Mouse (Mus musculus) Patski (cell line): Measurements from ENCODE around the gene Med13. TPM values are rescaled to one million over a fixed set of nuclear protein-coding genes. Genes with fewer than 3 reads are reported as not detected.
"Not testable (repeated sequence)": the region's sequence is repeated elsewhere in the genome, so short reads cannot be mapped to it uniquely, and the experiment has no call there.

ENCODE experiments used
- ATAC-seq: fragments of 100-300 bp; one replicate; pipeline ENCODE4 v1.8.0; 2021
- CTCF ChIA-PET: fragments of 350-600 bp; sonication (Branson Sonifier 250); formaldehyde crosslinking; loops from one replicate; lab custom pipeline; 2022; ENCODE audit warnings: inconsistent platforms; lab: Charles Lee
- POLR2A ChIA-PET: fragments of 350-600 bp; sonication (Branson Sonifier 250); formaldehyde crosslinking; loops from one replicate; lab custom pipeline; 2022; ENCODE audit warnings: antibody characterized with exemption, inconsistent platforms; lab: Charles Lee
- DNase-seq: peaks from one replicate; pipeline ENCODE4 v3.0.0-alpha.2; 2011; ENCODE audit warnings: low read depth, low spot score
- H3K27me3 ChIP-seq: fragments of 371-371 bp; one replicate; pipeline ENCODE4 v1.5.1; 2021
- CTCF ChIP-seq: fragments of 100-300 bp; IDR thresholded peaks from one replicate; pipeline ENCODE4 v1.5.1; 2021
- in situ Hi-C: fragments of 300-500 bp; cut with MboI; formaldehyde crosslinking; loops from 3 replicates; pipeline ENCODE4 v1.11.1; 2018; ENCODE audit warnings: low pct_unique_long_range_greater_than_20kb, mixed read lengths
- polyA plus RNA-seq: library from polyadenylated mRNA; unstranded; gene quantifications from one replicate; pipeline ENCODE4 v1.2.3, GENCODE M21; 2021

Gene Med13
- polyA plus RNA-seq, 1 experiment from 2014 or later, result 27.4 TPM

- no peak for ATAC-seq
- CTCF ChIA-PET, result interaction anchor here (1.0 to 1.5 kb wide), 2 partner anchors 13 to 28 kb away, joined by 4 to 7 read pairs; no protein-coding TSS in a partner anchor
- DNase-seq, result no peak
- TF ChIP-seq CTCF, result no peak
- no peaks in the 10 kb centered on the region for H3K27me3 ChIP-seq
- in situ Hi-C loops, result no loop called here
- POLR2A ChIA-PET, result interaction anchor here (0.9 kb wide), 1 partner anchor 132 kb away, joined by 3 read pairs; no protein-coding TSS in a partner anchor
These were observed 33.2 kb downstream of the Med13 start for GRCm38 (mm10) chr11:86324251-86324650.

- in situ Hi-C loops, POLR2A ChIA-PET, ATAC-seq, DNase-seq, H3K27me3 ChIP-seq: not testable (repeated sequence)
- CTCF ChIA-PET, result interaction anchor here (1.0 kb wide), 1 partner anchor 13 kb away, joined by 3 read pairs; no protein-coding TSS in a partner anchor
- peak; percentile 61 for TF ChIP-seq CTCF
These were observed 42.4 kb downstream of the Med13 start for GRCm38 (mm10) chr11:86314992-86315391.

- ATAC-seq (no peak), DNase-seq (no peak)
- CTCF ChIA-PET, result interaction anchor here (1.3 kb wide), 1 partner anchor 28 kb away, joined by 3 read pairs; no protein-coding TSS in a partner anchor
- no peaks in the 10 kb centered on the region for H3K27me3 ChIP-seq
- in situ Hi-C loops, result no loop called here
- no peak for TF ChIP-seq CTCF
- POLR2A ChIA-PET, result no interaction called here
These were observed 47.1 kb downstream of the Med13 start for GRCm38 (mm10) chr11:86310280-86310679.

GRCm38 (mm10) chr11:86292201-86292600 lies 65.2 kb downstream of the Med13 start:
- CTCF ChIA-PET, POLR2A ChIA-PET, DNase-seq, in situ Hi-C loops, ATAC-seq, H3K27me3 ChIP-seq: not testable (repeated sequence)

- CTCF ChIA-PET, result no interaction called here
- in situ Hi-C loops, result no loop called here
- DNase-seq (no peak), ATAC-seq (no peak)
- POLR2A ChIA-PET, result no interaction called here
- no peaks in the 10 kb centered on the region for H3K27me3 ChIP-seq
- no peak for TF ChIP-seq CTCF
These were observed 65.7 kb downstream of the Med13 start for GRCm38 (mm10) chr11:86291714-86292113.

GRCm38 (mm10) chr11:86285729-86286128 lies 71.7 kb downstream of the Med13 start:
- in situ Hi-C loops, result no loop called here
- H3K27me3 ChIP-seq, result no peaks in the 10 kb centered on the region
- TF ChIP-seq CTCF, result no peak
- DNase-seq (no peak), ATAC-seq (no peak)
- POLR2A ChIA-PET, result interaction anchor here (0.5 kb wide), 1 partner anchor 25 kb away, joined by 4 read pairs; no protein-coding TSS in a partner anchor
- CTCF ChIA-PET, result no interaction called here

- POLR2A ChIA-PET, result interaction anchor here (0.7 kb wide), 1 partner anchor 201 kb away, joined by 3 read pairs; no protein-coding TSS in a partner anchor
- no peak for TF ChIP-seq CTCF
- ATAC-seq (no peak), DNase-seq (no peak)
- CTCF ChIA-PET, result interaction anchor here (1.1 kb wide), 1 partner anchor 11 kb away, joined by 3 read pairs; no protein-coding TSS in a partner anchor
- no peaks in the 10 kb centered on the region for H3K27me3 ChIP-seq
- in situ Hi-C loops, result no loop called here
These were observed 78.8 kb downstream of the Med13 start for GRCm38 (mm10) chr11:86278442-86279102.

GRCm38 (mm10) chr11:86257460-86258076 lies 99.8 kb downstream of the Med13 start, which contains the start of gene Ints2:
Ints2 (minus strand) TSS chr11:86257575.
- ATAC-seq (peak; percentile 73), DNase-seq (peak; percentile 71)

GRCm38 (mm10) chr11:86257054-86257453 lies 100.3 kb downstream of the Med13 start:
- ChIA-PET CTCF (interaction anchor here (1.7 kb wide), 1 partner anchor 30 kb away, joined by 4 read pairs; no protein-coding TSS in a partner anchor), POLR2A (interaction anchor here (0.6 to 1.5 kb wide), 3 partner anchors 10 to 18 kb away, joined by 3 to 9 read pairs (median 4); no protein-coding TSS in a partner anchor)
- ATAC-seq, result no peak
- no peak for DNase-seq
- TF ChIP-seq CTCF, result no peak
- H3K27me3 ChIP-seq, result no peaks in the 10 kb centered on the region
- in situ Hi-C loops, result no loop called here

More at GRCm38 (mm10) chr11:86257460-86258076, 99.8 kb downstream of the Med13 start, which contains the start of gene Ints2:
- POLR2A ChIA-PET, result interaction anchor here (0.6 to 1.5 kb wide), 2 partner anchors 9 to 10 kb away, joined by 3 to 9 read pairs; no protein-coding TSS in a partner anchor
- H3K27me3 ChIP-seq, result no peaks in the 10 kb centered on the region
- peak; percentile 4 for TF ChIP-seq CTCF
- in situ Hi-C loops, result no loop called here
- CTCF ChIA-PET, result interaction anchor here (1.7 kb wide), 1 partner anchor 29 kb away, joined by 4 read pairs; no protein-coding TSS in a partner anchor

GRCm38 (mm10) chr11:86253342-86253741 lies 104.1 kb downstream of the Med13 start:
- TF ChIP-seq CTCF, result no peak
- no peaks in the 10 kb centered on the region for H3K27me3 ChIP-seq
- DNase-seq, result no peak
- in situ Hi-C loops, result no loop called here
- ATAC-seq, result no peak
- ChIA-PET CTCF (no interaction called here), POLR2A (no interaction called here)
